Mouse (Mus musculus): ENCODE data around the gene Rasgef1b.

The Rasgef1b gene

DNA sequence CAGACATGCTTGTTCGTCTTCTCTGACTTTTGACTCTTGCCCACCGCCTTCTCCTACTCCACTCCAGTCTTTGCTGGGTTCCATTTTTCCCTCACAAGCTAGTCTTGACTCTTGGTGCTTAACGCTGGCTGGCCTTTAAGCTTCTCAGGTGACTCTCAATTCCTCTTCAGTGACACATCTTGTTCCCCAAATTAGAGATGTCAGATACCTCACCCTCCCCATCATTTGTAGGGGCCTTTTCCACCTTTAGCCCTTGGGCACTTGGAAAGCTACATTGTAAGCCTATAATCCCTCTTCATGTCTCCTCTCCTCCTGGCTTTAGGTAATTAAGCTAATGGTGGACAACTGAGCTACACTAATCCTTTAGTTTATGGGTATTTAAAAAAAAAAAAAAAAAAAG is 338.6 kb downstream of the Rasgef1b start:
- DNase-seq = no peak

DNA sequence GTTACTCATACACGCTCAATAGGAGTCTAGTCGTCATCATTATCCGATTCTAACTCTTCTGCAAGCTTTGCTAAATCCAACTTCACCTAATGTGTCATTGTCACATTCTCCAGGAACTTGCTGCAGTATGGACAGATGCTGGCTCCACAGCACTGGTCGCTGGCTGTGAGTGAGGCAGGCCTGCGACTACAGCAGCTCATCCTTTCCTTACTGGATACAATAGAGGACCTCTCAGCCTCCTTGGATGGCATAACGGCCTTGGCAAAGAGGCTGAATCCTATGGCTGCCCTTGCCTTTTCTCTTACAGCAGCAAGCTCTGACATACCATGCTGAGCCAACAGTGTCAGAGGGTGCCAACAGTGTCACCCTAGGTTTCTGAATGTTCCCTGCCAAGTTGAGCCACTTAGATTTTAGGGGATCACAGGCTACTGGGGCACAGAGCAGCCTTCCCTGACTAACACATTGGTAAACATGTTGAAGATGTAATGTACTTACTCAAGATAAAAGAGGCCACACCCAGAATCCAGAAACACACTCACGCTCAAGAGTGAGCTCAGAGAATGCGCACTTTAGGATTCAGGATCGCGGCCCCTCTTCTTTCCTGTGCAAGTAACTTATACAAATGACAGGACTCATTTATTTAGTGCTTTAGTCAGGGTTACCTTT is 340.1 kb downstream of the Rasgef1b start:
- DNase-seq = no peak

DNA sequence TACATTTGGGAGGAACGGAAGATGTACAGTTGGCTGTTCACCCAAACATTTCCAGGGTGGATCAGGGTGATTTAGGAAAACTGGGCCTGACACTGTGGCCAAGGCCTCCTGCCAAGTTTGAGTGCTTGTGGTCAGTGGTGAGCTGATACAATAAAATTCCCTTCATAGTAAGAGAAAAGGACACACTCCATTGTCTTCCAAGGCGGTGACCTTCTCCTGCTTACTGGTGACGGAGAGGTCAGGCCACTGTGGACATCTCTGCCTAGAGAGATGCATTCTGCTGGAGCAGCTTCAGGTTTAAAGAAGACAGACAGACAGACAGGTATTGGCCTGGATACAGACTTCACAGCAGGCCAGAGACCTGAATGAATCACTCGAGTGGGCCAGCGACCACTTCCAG is 340.7 kb downstream of the Rasgef1b start:
- DNase-seq = no peak

DNA sequence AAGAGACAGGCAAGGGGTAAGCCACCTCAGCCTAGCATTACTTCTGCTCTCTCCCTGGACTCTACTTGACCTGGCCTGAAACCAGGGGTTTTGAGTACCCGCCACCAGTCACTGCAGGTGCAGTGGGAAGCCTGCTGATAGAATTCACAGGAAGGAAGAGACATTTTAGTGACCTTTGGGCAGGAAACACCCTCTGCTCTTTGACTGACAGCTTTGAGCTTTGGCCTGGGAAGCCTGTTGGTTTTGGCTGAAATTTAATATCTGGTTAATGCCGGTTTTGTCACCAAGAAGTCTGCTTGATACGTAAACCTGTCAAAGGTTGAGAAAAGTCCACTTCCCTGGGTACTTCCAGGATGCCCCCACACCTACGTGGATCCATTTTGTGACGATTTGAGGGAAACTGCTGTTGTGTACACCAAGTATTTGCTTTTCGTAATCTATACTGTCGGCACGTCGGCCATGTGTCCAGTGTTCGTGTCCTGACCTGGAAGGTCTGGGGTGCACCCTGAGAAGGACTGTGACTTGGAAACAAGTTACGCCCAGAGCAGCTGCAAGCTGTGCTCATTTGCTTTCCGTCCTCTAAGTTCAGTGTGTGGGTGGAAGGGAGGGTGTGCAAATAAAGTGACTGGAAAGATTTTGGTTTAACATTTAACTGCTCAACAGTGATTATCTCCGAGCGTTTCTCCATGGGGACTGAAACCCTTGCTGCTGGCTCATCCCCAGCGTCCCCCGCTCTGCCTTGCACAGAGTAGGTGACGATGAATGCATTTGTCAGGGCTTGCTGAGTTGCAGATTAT is 341.5 kb downstream of the Rasgef1b start:
- no peak for DNase-seq

DNA sequence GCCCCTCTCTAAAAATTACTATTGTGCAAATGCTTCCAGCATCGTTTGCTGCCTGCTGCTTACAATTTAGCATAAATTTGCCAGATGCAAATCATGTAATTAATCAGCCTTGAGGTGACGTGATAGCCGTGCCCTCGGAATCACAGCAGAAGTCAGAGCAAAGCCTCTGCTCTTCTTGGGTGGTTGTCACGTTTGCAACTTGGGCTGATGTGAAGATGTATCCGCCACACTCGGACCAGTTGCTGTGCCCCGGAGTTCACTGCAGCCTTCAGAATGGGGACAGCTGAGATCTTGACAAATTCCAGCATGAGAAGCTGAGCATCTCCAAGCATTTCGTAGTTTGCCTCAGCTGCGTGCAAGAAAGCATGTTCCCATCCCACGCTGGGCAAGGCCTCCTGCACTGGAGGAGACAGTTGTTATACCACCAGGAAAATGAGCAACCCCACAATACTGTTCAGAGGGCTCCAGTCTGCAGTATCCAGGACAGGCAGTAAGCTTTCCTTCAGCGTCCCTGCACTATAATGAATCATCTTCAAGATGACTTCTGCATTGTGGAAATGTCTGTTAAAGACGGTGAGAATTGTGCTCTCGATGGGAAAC is 342.5 kb downstream of the Rasgef1b start:
- no peak for DNase-seq

DNA sequence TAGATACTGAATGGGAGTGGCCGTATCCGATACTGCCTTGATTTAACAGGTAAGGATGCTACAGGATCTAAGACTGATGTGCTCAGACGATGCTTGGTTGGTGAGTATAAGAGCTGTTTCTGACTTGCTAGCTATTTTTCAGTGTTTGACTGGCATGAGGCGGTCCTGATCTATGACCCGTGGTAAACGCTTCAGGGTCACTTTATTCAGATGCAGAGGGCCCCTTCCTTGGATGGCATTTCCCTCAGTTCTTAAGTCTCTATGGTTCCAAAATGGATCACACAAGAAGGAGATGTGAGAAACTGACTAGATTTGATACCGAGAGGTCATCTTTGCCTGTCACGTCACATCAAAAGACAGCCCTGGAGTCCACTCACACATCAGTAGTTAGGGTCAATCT is 343.1 kb downstream of the Rasgef1b start:
- no peak for DNase-seq

DNA sequence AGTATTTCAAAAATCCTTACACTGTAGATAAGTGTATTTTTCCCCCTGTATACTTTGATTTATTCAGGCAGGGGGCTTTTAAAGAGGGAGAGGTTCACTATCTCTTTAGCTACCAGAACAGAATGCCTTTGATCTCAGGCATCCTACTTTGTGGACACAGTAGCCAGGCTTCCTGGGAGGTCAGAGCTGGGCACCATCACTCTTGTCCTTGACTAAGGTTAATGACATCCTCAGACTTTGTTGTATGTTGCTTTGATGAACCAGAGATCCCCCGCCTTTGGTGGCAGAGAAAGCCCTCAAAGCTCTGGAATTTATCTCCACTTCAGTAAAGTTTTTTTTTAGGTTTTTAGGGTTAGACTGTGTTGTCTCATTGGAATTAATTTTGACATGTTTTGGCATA is 343.8 kb downstream of the Rasgef1b start:
- DNase-seq = no peak

DNA sequence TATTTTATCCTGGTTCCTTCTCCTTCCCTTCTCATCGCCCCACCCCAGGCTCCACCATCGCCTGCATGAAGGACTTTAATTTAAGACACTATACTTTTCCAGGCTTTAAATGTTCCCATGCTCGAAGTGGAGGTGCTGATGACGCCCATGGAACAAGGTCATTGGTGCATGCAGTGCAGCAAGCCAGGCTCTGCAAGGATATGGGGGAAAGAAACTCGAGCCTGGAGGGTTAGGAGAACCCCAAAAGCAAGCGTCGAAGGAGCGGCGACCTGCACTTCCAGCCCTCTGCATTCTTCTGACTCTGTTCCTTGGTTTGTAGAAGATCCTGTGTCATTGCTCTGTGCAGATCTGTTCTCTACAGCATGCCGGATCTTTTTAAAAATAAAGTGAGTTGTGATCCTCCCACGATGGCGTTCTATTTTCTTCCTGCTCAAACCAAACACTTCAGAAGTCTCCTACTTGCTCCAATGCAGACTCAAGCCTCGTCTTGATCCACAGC is 345.0 kb downstream of the Rasgef1b start:
- no peak for DNase-seq

DNA sequence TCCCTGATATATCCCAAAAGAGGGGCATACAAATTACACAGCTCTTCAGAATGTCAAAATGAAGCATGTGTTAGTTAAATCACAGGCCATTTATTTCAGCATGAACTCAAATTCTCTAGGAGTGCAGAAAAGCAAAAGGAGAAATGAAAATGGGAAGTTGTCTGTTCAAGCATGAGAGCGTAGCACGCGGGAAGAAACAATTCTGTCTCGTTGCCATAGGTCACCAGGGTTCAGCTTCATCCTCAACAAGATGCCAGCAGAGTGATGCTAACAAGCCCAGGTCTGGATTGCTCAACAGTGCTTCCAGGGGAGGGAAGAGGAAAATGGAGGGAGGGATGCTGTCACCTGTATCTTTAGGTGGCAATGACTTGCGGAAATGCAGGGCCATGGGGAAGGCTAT is 346.1 kb downstream of the Rasgef1b start:
- DNase-seq = no peak

DNA sequence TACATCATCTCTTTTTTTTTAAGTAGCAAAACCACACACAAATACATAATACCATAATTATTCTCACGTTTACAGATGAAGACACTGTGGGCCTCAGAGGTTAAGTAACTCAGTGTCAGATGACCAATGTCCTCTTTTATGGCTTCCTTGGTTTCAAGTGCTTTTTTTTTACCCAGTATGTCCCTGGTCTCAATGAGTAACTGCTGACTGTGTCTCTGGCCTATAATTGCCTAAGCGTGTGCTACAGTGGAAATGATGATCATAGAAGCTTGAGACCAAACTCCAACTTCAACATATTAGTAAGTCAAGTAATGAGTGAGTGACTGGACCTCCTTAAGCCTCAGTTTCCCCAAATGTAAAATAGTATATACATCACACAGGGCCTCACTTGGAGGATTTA is 347.2 kb downstream of the Rasgef1b start:
- no peak for DNase-seq

DNA sequence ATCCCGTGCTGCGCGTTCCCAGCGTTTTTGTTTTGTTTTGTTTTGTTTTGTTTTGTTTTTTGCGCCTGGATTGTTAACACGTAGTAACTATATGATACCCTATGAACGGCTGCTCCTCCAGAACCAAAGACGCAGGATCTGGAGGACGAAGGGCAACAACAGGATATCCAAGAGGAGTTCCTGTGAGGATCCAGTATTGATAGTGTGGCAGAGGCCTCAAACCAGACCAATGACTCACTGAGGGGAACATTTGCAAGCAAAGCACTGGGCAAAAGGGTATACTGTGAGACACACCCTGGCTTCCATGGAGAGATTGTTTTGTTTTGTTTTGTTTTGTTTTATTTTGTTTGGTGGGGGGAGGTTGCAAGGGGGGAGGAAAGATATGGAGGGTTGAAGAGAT is 348.0 kb downstream of the Rasgef1b start:
- no peak for DNase-seq

DNA sequence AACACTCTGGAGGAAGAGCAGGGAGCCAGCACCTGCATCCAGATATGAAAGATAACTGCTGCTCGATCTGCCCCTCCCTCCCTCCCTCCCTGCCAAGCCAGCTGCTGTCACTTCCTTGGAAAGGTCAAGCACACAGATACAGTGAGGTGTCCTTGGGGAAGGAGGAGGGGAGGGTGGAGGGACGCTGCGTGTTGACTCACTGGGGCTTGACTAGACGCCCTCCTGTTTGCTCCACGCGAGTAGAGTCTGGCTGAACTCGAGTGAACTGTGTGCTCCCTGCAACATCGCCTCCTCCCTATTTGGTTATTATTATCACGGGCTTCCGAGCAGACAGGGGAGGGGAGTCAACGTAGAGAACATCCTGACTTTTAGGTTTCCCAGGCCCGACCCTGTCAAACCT is 348.7 kb downstream of the Rasgef1b start:
- no peak for DNase-seq

DNA sequence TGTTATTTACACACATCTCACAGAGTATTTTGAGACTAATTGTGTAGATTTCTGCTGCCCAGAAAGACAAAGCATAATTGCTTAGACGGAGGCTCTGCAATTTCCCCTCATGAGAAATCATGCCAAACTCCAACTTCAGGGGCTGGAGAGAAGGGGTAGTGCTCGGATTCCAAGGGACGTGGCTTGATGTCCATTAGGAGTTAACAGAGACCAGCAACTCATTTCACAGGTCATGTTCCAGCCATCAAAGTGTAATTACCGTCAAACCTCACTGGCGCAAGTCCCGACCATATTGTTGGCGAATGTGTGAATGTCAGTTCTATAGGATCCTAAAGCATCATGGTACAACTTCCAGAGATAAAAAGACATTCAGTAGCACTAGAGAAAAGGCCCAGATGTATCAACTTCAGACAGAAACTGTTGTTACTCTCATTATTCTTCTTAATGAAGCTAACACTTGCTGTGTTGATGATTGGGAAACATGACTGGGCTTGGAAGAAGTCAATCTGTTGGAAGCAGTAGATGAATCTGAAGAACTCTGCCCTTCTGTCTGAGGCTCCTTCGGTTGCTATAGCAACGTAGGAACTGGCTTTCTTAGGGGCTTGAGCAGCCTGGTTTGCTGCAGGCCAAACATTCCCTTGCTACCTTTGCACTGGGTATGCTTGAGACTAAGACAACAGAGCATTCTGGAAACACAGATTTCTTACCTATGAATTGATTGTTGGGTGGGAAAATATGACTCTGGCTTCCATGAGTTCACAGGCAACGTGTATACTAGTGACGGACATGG is 350.2 kb downstream of the Rasgef1b start:
- DNase-seq = no peak

DNA sequence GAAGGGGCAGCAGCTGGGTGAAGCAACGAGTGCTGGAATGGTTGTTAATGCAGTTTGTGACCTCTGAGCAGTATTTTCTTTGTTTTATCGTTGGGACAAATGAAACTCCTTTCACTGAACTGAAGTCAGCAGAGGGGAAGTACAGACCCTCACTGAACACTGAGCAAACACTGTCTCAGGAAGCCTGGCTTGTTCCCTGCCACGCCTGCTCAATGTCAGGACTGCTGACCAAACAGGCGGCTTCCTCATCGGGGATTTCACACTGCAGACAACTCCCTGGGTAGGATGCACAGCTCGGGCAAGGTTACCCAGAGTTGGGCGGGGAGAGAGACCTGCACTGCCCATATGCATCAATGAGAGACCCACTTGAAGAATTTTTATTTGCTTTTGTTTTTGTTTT is 353.1 kb downstream of the Rasgef1b start:
- DNase-seq = no peak

DNA sequence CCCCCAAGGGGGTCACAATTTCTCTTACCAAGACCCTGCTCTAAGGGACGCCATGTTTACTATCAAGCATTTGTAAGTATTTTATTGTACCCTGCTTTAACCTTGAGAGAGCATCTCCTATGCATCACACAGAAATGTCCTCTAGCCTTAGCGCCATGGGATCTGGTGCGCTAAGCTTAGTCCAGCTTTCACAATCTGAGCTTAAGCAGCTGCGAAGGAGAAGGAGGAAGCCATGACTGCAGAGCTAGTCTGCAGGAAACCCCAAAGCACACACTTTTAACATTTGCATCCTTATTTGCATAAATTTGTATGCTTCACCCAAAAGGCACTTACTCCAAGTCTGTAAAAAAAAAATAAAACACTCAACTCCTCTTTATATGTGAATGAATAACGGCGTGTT is 354.4 kb downstream of the Rasgef1b start:
- DNase-seq = no peak

DNA sequence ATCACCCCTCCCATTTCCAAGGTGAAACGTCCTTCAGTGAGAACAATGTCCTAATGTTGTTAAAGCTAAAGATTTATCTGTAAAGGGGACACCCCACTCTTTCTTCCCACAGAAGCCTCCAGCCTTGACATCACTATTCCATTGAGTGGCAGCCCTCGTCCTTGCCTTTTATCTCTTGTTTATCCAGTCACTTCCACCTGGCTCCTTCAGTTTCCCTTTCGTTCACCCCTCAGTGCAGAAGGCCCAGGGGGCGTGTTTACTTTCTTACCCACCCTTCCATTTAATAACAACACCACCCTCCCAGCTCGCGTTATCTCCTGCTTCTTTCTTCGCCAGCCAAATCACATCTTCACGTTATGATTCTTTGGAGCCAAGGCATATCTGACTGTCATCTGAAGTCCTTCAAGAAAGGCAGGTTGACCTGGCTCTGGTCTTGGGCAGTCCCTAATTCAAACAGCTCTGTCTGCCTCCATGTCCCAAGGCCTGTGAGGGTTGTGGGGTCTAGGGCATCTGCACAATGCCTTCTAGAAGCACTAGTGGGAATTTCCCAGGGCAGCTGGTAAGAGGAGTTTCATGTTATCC is 355.2 kb downstream of the Rasgef1b start:
- no peak for DNase-seq

DNA sequence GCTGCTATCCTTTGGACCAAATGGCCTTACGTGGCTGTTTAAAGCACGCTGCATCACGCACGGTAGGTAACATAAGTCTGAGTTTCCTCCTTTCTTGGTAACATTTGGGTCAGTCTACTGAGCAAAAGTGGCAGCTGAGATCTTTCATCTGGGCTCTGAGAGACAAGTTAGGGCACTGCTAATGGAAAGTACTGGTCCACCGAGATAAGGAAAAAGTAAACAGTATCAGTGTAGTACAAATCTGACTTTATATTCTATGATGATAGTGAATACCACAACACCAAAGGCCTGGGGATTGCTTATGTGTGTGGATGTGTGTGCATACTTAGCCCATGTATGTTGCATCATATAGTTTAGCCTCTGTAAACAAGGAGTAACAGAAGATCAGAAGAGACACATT is 358.2 kb downstream of the Rasgef1b start:
- no peak for DNase-seq

DNA sequence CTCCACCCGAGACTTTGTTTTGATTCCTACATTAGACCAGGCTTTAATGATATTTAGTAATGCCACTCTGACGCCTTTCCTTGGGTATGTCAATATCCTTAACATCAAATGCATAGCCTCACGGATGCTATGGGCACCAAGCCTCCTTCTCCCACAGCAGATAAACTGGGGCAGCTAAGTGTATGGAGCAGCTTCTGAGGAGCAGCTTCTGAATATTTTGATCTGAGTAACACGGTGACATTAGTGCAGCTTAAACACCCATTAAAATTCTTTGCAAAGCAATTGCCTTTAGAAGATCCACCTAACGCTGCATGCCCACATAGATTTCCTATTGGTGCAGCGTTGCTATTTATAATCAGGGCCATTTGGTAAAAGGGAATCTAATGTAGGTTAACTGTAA is 359.6 kb downstream of the Rasgef1b start:
- DNase-seq = no peak

DNA sequence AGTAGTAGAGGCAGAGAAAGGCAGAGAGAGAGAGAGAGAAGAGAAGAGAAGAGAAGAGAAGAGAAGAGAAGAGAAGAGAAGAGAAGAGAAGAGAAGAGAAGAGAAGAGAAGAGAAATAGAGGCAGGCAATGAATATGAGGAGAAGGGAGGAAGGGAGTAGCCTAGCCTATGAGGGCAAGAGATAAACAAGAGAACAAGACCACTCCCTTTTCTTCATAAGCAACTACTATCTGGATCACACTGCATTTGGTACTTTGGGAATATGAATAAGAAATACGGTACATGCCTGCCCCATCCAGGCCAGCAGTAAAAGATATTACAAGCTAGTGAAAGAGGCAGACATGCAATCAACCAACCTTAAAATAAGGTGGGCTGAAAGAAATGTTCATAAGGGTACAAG is 360.2 kb downstream of the Rasgef1b start:
- DNase-seq = no peak

DNA sequence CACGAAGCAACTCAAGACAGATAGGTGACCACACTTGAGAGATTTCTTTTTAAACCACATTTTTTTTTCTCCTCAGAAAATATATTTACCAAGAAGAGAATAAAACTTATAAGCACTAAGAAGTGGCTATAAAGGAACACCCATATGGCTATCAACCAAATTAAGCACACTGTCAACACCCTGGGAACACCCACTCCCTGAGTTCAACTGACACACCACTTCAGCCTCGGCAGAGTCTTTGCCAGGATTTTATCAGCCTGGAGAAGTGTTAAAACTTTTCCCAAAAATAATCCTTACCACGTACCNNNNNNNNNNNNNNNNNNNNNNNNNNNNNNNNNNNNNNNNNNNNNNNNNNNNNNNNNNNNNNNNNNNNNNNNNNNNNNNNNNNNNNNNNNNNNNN is 368.3 kb downstream of the Rasgef1b start:
- no peak for DNase-seq

DNA sequence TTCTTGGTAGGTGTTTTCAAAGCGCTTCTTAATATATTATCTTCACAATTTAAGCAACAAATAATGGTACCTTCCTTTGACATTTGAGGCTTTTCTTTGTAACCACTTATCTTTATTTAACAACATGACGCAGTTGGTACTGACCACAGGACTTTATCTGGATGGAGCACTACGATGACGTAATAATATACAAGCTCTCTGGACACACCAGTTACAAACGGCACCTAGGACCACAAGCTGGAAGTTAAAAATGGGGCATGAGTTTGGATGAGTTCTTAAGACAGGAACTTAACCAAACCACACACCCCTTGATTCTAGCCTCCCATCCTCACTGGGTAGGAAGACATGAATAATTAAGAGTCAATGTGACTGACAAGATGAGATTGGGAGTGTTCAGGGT is 369.6 kb downstream of the Rasgef1b start:
- no peak for DNase-seq

DNA sequence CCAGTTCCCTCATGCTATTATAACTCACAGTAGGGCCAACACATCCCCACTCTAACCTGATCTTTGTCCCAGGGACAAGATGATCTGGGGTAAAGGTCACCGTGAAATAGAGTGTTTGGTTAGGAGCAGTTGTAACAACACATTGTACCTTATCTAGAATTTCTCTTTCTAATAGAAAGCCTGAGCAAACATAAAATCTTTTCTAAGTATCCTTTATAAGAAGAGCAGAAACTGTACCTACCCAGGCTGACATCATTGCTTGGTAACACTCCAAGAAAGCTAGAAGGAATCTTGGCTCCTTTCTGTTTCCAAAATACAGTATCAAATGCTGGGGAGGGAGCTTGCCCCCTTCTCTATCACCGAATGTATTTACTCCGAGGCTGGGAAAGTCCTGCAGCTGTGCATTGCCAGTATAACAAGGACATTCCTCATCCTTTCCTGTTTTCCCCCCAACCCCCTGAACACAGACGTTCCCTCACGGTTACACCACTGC is 374.2 kb downstream of the Rasgef1b start:
- DNase-seq = no peak

DNA sequence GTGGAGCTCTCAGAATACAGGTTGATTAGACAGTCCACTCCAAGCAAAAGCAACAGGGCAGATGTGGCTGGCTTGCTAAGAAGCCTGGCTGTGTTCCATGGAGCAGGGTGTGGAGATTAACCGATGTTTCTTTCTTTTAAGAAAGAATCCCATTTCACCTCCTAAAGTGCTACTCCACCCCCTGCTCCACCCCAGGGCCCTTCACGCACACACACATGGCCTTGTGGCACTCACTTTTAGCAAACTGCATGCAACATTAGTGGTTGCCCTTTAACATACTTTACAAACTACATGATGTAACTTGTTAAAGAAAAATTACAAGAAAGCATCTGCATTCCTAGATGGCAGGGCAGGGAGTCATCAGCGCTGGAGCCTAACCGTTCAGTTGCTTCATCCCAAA is 378.8 kb downstream of the Rasgef1b start:
- no peak for DNase-seq

Measured in thymus, postnatal 36 days (tissue).